Mouse (Mus musculus) olfactory bulb, adult 2 months (tissue): ENCODE results near the gene Camta1. TPM values are rescaled to one million over a fixed set of nuclear protein-coding genes. Genes with fewer than 3 reads are reported as not detected.
A peak's percentile ranks its signal among the peaks of the same experiment; 100 is the strongest.

Experiments used
- H3K27ac ChIP-seq: fragments of 200-500 bp; 2 replicates; pipeline ENCODE4 v1.5.1; 2012; ENCODE audit warnings: low read depth, low read length; ENCODE audit not compliant: insufficient read depth
- H3K4me1 ChIP-seq: fragments of 200-500 bp; 2 replicates; pipeline ENCODE4 v1.6.1; 2012; ENCODE audit warnings: low read length; ENCODE audit not compliant: control insufficient read depth, insufficient read depth
- H3K4me3 ChIP-seq: fragments of 200-500 bp; 2 replicates; pipeline ENCODE4 v1.5.1; 2012; ENCODE audit warnings: mild to moderate bottlenecking, low read depth, low read length, moderate library complexity; ENCODE audit not compliant: insufficient read depth
- CTCF ChIP-seq: fragments of 200-500 bp; IDR thresholded peaks from 2 replicates; pipeline ENCODE4 v1.5.1; 2012; ENCODE audit warnings: low read depth, mild to moderate bottlenecking, low read length, moderate library complexity; ENCODE audit not compliant: insufficient read depth
- POLR2A ChIP-seq: fragments of 200-500 bp; IDR thresholded peaks from 2 replicates; pipeline ENCODE4 v1.6.1; 2012; ENCODE audit warnings: mild to moderate bottlenecking, low read depth, low read length, moderate library complexity; ENCODE audit not compliant: insufficient read depth
- WGBS: fragments of 180-500 bp; shearing (Covaris S2); methylation state at CpG from one replicate; pipeline ENCODE4 v1.1.7; 2018; 5-methylcytosine and 5-hydroxymethylcytosine counted together
- polyA plus RNA-seq: library from polyadenylated mRNA; stranded (reverse); fragments of >200 nt; gene quantifications from 2 replicates; pipeline ENCODE4 v1.2.4, GENCODE M21; 2012; ENCODE audit warnings: low replicate concordance; ENCODE audit not compliant: missing spikeins, insufficient read depth, insufficient read length

Gene Camta1
- polyA plus RNA-seq, 1 experiment = 363 TPM

DNA sequence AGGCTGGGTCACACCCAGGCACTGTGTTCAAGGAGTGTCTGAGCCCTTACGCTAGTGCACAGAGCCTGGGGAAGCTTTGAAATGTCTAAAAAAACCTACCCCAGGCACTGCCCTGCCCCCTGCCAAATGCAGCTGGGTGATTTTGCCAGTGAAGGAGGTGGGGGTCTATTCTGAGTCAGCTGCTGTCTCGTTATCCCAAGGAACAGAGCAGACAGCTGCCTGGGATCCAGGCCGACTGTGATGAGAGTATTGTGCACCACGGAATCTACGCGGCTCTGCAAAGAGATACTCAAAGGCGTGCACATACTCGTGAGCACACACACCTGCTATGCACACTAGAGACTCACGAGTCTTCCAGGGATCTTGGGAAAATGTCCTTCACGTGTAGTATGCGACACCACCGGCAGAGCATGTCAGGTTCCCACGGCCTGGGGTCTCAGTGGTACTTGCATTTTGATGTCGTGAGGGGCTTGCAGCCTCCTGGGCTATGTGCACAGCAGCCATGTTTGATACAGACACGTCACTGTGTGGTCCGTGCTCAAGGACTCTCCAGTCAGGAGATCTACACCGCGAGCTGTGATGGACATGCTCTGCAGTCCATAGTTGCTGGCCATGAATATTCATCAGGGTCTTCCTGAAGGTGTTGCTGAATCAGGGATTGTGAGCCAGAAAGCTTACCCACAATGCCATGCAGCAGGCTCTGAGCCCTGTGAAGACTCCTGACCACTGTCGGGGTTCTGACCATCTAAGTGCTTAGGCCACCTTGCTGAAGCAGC is 529.4 kb downstream of the Camta1 start:
- H3K27ac ChIP-seq = no peak overlapping the region
- TF ChIP-seq POLR2A (no peak), CTCF (no peak)
- no peak overlapping the region for H3K4me3 ChIP-seq
- H3K4me1 ChIP-seq = peaks cover 11% of the 10 kb centered on the region
- 71% methylated on average over 19 of the region's 19 CpGs for WGBS

GRCm38 (mm10) chr4:151330983-151331382 is 530.7 kb downstream of the Camta1 start:
- H3K27ac ChIP-seq = no peak overlapping the region
- WGBS = 74% methylated on average over 8 of the region's 8 CpGs
- H3K4me1 ChIP-seq = peaks cover 11% of the 10 kb centered on the region
- no peak overlapping the region for H3K4me3 ChIP-seq
- TF ChIP-seq CTCF (peak; percentile 27; the same call in 1 of the 2 replicates), POLR2A (no peak)

DNA sequence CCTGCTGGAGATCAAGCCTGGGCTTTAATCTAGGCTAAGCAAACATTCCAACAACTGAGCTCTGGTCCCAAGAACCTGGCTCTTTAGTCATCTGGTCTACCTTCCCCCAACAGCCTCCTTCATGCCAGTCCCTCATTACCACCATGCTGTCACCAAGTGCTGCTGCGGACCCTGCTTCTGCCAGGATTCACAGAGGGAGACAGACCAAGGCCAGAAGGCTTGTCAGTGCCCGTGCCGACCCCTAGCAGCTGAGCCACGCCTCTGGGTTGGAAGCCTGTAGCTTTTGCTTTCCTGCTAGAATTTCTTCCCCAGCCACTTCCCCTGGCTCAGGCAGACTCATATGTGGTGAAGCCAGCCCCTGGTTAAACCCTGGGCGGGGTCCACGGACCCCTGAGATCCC is 533.6 kb downstream of the Camta1 start:
- TF ChIP-seq CTCF = no peak
- no peak for TF ChIP-seq POLR2A
- peaks cover 11% of the 10 kb centered on the region for H3K4me1 ChIP-seq
- WGBS = 85% methylated on average over 6 of the region's 6 CpGs
- H3K4me3 ChIP-seq = no peak overlapping the region
- no peak overlapping the region for H3K27ac ChIP-seq

DNA sequence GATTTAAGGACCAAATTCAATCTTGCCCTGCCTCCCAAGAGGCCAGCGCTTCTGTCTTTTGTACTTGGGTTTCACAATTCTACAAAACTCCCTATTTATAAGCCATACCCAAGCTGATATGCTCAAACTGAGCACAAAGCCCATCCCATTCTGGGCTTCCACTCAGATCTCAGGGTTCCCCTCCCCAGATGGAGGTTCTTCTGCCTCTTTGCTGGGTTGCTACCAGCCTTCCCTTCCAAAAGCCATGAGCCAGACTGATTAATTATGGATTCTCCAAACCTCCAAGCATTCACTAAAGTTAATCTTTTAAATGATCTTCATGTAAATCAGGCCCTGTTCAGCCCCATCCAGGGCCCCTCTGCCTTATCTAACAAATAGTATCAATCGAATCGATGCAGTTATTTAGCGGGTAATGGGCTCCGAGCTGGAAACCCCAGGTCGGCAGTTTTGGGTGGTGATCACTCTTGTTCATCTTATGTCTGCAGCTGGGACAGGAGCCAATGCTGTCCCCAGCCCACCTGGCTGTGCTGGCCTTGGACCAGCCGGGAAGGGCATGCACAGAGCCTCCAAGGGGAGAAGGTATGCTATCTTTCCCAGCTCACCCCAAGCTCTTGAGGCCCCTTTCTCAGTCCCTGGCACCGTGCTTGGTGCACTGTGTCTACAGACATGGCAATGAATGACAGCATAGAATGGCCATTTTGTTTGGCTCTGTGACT is 534.5 kb downstream of the Camta1 start:
- 93% methylated on average over 8 of the region's 8 CpGs for WGBS
- H3K4me1 ChIP-seq = peaks cover 4% of the 10 kb centered on the region
- TF ChIP-seq POLR2A (no peak), CTCF (no peak)
- no peak overlapping the region for H3K27ac ChIP-seq
- H3K4me3 ChIP-seq = no peak overlapping the region

DNA sequence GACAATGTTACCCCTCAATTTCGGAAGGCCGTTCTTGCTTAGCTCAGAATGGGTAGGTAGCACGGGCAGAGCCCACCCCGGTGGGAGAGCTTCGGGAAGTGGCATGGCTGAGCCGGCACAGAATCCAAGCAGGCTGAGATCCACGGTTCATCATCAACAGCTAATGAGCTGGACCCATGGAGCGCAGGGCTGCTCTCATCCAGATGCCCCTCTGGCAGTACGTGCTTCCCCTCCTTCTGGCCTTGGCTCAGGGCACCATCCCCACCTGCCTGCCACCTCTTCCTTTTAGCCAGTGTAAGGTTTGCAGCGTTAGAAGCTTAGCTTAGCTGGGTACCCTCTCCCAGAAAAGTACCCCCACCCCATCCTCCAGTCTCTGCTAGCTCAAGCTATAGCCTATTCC is 545.2 kb downstream of the Camta1 start:
- Histone ChIP-seq H3K4me1 (no peaks in the 10 kb centered on the region), H3K27ac (no peak overlapping the region), H3K4me3 (no peak overlapping the region)
- TF ChIP-seq CTCF (no peak), POLR2A (no peak)
- WGBS = 92% methylated on average over 10 of the region's 10 CpGs

DNA sequence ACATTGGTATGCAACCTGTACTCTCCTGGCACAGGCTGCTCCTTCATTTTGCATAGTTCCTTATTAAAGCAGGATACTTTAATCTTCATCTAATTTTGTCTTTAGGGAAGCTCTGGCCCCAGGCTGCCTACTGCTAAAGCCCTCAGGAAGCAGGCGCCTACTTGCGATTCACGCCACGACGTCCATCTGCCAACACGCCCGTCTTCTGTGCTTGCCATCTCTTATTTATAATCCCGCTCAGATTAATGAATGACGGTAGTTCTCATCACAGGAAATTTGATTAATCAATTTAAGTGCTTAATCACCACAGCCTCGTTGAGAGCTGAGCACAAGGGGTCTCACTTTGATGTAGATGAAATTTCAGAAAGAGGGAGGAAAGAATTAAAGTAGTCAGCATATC is 546.0 kb downstream of the Camta1 start:
- Histone ChIP-seq H3K4me3 (no peak overlapping the region), H3K4me1 (no peaks in the 10 kb centered on the region), H3K27ac (no peak overlapping the region)
- no peak for TF ChIP-seq CTCF
- TF ChIP-seq POLR2A = no peak
- WGBS = 85% methylated on average over 10 of the region's 10 CpGs

GRCm38 (mm10) chr4:151310773-151311172 is 550.9 kb downstream of the Camta1 start:
- no peak overlapping the region for H3K27ac ChIP-seq
- no peak overlapping the region for H3K4me3 ChIP-seq
- TF ChIP-seq CTCF (no peak), POLR2A (no peak)
- no peaks in the 10 kb centered on the region for H3K4me1 ChIP-seq
- WGBS = 91% methylated on average over 8 of the region's 8 CpGs

DNA sequence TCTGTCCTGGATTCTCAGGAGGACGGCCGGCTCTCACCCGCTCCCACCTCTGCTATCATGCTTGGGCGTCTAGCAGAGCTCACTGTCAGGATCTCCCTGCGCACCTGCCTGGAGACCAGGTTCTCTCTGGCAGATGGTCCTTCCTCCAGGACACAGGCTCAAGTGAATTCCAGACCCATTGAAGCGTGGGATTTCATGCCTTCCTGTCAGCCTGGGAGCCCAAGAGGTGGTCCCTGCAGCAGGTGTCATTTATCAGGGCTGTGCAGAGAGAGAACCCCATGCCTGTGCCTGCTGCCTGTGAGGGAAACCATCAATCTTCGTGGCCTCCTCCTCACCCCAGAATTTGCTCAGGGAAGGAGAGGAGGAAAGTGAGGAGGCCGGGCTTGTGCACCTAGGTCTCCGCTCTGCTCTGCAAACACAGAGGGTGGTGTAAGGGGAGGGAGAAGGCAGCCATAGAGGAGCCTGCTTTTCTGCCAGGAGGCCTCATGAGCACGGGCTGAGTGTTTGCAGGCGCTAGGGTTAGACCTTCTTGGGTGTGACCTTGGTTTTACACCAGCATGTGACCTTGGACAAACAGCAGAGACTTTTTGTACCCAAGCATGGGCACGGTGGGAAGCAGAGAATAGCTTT is 551.5 kb downstream of the Camta1 start:
- TF ChIP-seq POLR2A (no peak), CTCF (no peak)
- 86% methylated on average over 12 of the region's 12 CpGs for WGBS
- no peak overlapping the region for H3K27ac ChIP-seq
- H3K4me1 ChIP-seq = no peaks in the 10 kb centered on the region
- H3K4me3 ChIP-seq = no peak overlapping the region

DNA sequence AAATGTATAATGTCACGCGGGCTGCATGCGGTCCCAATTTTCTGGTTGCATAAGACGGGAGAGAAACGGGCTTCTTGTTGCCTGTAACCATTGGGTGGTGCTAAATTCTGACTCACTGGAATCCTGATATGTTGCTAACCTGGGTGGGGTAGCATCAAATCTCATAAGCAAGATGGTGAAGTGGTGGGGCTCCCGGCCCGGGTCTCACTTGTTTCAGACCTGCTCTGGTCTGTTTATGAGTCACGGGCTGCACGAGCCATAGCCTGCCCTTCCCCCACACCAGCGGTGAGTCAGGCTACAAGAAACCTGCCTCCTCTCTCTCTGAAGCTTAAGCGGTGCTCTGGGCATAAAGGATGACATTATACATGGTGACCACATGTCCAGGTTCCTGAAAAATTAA is 554.8 kb downstream of the Camta1 start:
- Histone ChIP-seq H3K27ac (no peak overlapping the region), H3K4me3 (no peak overlapping the region), H3K4me1 (peaks cover 11% of the 10 kb centered on the region)
- WGBS = 88% methylated on average over 11 of the region's 11 CpGs
- TF ChIP-seq POLR2A (no peak), CTCF (no peak)
